Mouse (Mus musculus) adrenal gland (tissue): ENCODE measurements around the gene Msantd1.

ENCODE experiments used
- intact Hi-C: fragments of 180-260 bp; cut with DNase I; formaldehyde crosslinking; loops from one replicate; pipeline ENCODE4 v1.15.1; 2025

Msantd1 gene

GRCm38 (mm10) chr5:34965531-34965930 lies 57.7 kb downstream of the Msantd1 start:
- intact Hi-C loops: no loop called here

- intact Hi-C loops: no loop called here
Observed at GRCm38 (mm10) chr5:34968386-34968785, 60.6 kb downstream of the Msantd1 start.

GRCm38 (mm10) chr5:34972471-34972870 lies 64.7 kb downstream of the Msantd1 start:
- intact Hi-C loops: no loop called here
